Mouse (Mus musculus): ENCODE measurements around the gene Rnf220.

DNA sequence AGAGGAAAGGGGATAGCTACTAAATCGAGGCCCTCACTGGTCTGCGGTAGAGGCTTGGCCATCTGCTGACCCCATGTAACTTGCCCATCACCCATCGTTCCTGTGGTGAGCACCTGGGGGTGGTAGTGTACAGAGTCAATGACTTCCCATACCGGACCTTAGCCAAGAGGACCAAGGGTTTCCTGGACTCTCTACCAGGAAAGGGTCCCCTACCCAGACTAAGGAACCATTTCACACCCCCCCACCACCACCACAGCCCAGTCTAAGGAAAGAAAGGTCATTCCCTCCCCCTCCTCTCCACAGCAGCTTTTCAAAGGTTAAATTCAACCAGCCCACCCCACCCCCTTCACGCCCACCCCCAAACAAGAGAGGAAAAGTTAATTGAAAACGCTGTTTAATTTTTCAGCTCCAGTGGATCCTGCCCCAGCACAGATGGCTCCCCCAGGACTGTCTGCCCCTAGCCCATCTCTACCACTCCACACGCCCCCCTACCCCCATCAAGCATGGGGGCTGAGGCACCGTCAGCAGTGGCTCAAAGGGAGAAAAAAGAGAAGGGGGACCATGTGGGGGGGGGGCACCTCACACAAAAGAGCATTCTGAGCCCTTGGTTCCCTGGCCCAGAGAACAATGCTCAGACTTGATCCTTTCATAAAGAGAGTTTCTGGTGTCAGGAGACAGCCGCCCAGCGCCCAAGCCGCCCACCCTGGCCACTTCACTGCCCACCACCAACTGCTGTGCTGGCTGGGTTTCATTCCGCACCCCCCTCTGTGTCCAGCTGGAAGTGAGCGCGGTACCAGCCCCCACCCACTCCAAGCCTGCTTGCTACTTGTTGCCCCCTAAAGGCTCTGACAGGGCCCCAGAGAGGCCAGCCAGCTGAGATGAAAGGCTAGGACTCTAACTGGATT, 87.5 kb downstream of the Rnf220 start:
- TF ChIP-seq CTCF (IDR thresholded peaks at IDR 0.05; ENCODE audit: extremely low read depth, insufficient read length, insufficient replicate concordance, low read depth, low read length) (no peak), POLR2A (IDR thresholded peaks at IDR 0.05; ENCODE audit: low read depth, low read length) (no peak)

Data from small intestine, adult 2 months (tissue).